Mouse (Mus musculus) spleen, adult 10 weeks (tissue): Measurements from ENCODE around the gene Rpl36-ps4. TPM values are rescaled to one million over a fixed set of nuclear protein-coding genes. Genes with fewer than 3 reads are reported as not detected.

Experiments
- polyA plus RNA-seq: library from polyadenylated mRNA; stranded (reverse); fragments of 350-450 nt; fragmentation: Illumina TruSeq; extraction: RNeasy Lipid Tissue Mini Kit (QIAGEN cat#74804); gene quantifications from one replicate; pipeline ENCODE4 v1.2.3, GENCODE M21; 2015; ENCODE audit warnings: low replicate concordance; ENCODE audit not compliant: insufficient read depth

The Rpl36-ps4 gene
- polyA plus RNA-seq: not detected

GRCm38 (mm10) chr17:87920677-87921076, at the start of gene Rpl36-ps4:
Gene Rpl36-ps4 (plus strand): TSS chr17:87920977.

Other genes with a start within 250 kb of the Rpl36-ps4 start
- gene Msh2, start 248.6 kb upstream of the Rpl36-ps4 start, polyA plus RNA-seq: 34.3 TPM
- not detected for gene Kcnk12, start 123.0 kb upstream of the Rpl36-ps4 start, polyA plus RNA-seq
- 40.6 TPM for gene Msh6, start 54.1 kb downstream of the Rpl36-ps4 start, polyA plus RNA-seq
- 118 TPM for gene Fbxo11, start 144.3 kb downstream of the Rpl36-ps4 start, polyA plus RNA-seq